Mouse (Mus musculus) right cerebral cortex, postnatal 10 days (tissue): Measurements from ENCODE around the gene Gm20683.
"Not testable (repeated sequence)": the region's sequence is repeated elsewhere in the genome, so short reads cannot be mapped to it uniquely, and the experiment has no call there.

ENCODE experiments used
- DNase-seq, 2 experiments: peaks; one replicate each; pipeline ENCODE4 v3.0.0; 2021; ENCODE audit warnings: low spot score in 2 of 2

Gene Gm20683

GRCm38 (mm10) chr17:25828223-25828594, 13.4 kb downstream of the Gm20683 start:
- peak in 1 of 2 experiments; percentile 40 for DNase-seq

GRCm38 (mm10) chr17:25827546-25828222, 13.9 kb downstream of the Gm20683 start:
- DNase-seq = no peak

- DNase-seq = peak in 1 of 2 experiments; percentile 23
Observed at GRCm38 (mm10) chr17:25827011-25827410, 14.6 kb downstream of the Gm20683 start.

- peak in 1 of 2 experiments; percentile 27 for DNase-seq
Observed at GRCm38 (mm10) chr17:25825984-25826570, 15.5 kb downstream of the Gm20683 start.

- no peak for DNase-seq
Observed at GRCm38 (mm10) chr17:25825311-25825710, 16.3 kb downstream of the Gm20683 start.

- DNase-seq = no peak
Observed at GRCm38 (mm10) chr17:25824362-25825142, 17.0 kb downstream of the Gm20683 start.

GRCm38 (mm10) chr17:25823452-25823851, 18.1 kb downstream of the Gm20683 start, which contains the start of gene Wdr24:
Gene Wdr24 (plus strand): TSS chr17:25823627.
- DNase-seq = peak; percentile 89 to 90

- no peak for DNase-seq
Observed at GRCm38 (mm10) chr17:25818851-25819780, 22.4 kb downstream of the Gm20683 start.

GRCm38 (mm10) chr17:25817662-25818061, 23.9 kb downstream of the Gm20683 start:
- DNase-seq = no peak

GRCm38 (mm10) chr17:25813471-25813870, 28.1 kb downstream of the Gm20683 start:
- DNase-seq = peak; percentile 87 to 90

GRCm38 (mm10) chr17:25810890-25811289, 30.7 kb downstream of the Gm20683 start:
- peak in 1 of 2 experiments; percentile 44 for DNase-seq

- peak in 1 of 2 experiments; percentile 70 for DNase-seq
Observed at GRCm38 (mm10) chr17:25809606-25810340, 31.8 kb downstream of the Gm20683 start.

- DNase-seq = peak; percentile 94 to 95
Observed at GRCm38 (mm10) chr17:25808789-25809605, 32.6 kb downstream of the Gm20683 start, which contains the start of gene Fbxl16. Gene Fbxl16 (plus strand): TSS chr17:25809085.

GRCm38 (mm10) chr17:25808028-25808427, 33.5 kb downstream of the Gm20683 start:
- DNase-seq = peak in 1 of 2 experiments; percentile 45

GRCm38 (mm10) chr17:25807452-25807851, 34.1 kb downstream of the Gm20683 start:
- not testable (repeated sequence) for DNase-seq

- DNase-seq = no peak
Observed at GRCm38 (mm10) chr17:25806507-25806906, 35.1 kb downstream of the Gm20683 start.

- DNase-seq = peak; percentile 91 to 96
Observed at GRCm38 (mm10) chr17:25802825-25803517, 38.6 kb downstream of the Gm20683 start.

- peak; percentile 75 to 76 for DNase-seq
Observed at GRCm38 (mm10) chr17:25801029-25801428, 40.5 kb downstream of the Gm20683 start.

- peak; percentile 90 to 92 for DNase-seq
Observed at GRCm38 (mm10) chr17:25796951-25797369, 44.6 kb downstream of the Gm20683 start, which contains the start of gene Metrn. Gene Metrn (minus strand): TSS chr17:25797136.
